Mouse (Mus musculus) heart, postnatal 0 days (tissue): Measurements from ENCODE around the gene Islr.

ENCODE experiments used
- CTCF ChIP-seq: IDR thresholded peaks from 2 replicates; pipeline ENCODE4 v1.5.1; 2016; ENCODE audit warnings: antibody characterized with exemption, control low read depth, low read depth
- EP300 ChIP-seq: IDR thresholded peaks from 2 replicates; pipeline ENCODE4 v1.6.1; 2016; ENCODE audit warnings: antibody characterized with exemption, low read depth

DNA sequence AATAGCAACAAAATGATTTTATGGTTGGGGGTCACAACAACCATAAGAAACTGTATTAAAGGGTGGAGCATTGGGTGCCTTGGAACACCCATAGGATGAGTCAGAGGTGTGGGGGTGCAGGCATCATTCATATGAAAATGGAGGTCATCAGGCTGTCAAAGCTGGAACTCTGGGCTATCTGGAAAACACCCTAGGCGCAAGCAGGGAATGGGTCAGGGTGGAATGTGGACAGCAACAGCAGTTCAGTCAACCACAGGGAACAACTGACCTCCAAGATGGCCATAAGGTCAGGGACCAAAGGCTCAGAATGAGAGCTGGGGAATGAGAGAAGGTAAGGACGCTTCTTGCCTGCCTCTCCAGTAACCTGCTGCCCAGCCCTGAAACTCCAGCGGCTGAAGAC lies 14.4 kb upstream of the Islr start:
- TF ChIP-seq CTCF (no peak), EP300 (no peak)
